Mouse (Mus musculus): ENCODE results near the gene Pde3a.
A peak's percentile ranks its signal among the peaks of the same experiment; 100 is the strongest.

Pde3a gene

DNA sequence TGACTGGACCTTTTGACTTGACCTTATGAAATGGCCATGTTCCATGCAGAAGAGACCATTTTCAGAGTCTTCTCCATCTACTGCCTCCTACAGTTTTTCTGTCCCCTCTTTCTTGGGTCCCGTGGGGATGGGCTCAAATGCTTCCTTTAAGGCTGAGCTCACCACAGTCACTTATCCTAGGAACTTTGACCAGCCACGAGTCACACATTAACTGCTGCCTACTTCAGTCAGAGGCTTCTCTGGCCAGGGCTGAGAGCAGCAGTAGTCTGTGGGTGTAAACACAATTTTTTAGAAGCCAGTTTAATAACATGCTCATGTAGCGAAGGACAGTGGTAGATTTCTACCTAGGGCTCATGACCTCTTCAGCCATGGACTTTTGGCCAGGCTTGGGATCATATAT is 79.0 kb downstream of the Pde3a start:
- no peak for DNase-seq (ENCODE audit: low spot score in 2 of 2)

DNA sequence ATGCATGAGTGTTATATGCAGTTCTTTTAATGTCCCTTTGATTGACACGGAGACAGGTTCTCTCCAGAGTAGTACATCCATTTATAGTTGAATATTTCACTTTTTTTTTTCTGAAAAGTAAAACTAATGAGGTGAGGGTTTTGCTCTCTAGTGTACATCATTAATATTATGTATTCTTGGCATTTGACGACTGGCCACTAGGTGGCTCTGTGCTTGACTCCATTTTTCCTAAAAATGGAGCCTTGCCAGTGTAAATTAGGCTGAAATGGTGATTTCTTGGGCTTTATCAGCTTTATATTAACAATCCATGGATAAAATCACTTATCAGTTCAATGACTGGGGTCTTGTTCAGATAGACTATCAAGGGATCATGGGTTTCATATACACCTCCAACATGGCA is 82.4 kb downstream of the Pde3a start:
- no peak for DNase-seq (ENCODE audit: low spot score in 2 of 2)

DNA sequence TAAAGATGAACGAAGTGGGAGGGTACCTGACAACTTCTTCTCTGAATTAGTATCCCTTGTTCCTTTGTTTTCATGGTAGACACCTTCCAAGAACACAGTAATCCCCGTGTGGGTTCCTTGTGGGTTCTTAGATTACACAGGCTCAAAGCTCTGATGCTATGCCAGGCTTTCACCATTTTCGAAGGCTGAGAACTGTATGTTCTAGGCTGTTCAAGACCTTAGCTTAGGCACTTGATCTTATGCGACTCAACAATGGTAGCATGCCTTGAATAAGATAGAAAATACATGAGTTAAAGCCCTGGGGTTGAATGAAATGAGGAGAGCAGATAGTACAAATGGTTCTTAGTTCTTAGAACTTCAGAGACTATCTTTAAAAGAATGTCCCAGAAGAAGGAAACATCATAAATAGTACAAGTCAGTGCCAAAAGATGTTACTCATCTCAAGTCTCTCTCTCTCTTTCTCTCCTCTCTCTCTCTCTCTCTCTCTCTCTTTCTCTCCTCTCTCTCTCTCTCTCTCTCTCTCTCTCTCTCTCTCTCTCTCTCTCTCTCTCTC is 83.6 kb downstream of the Pde3a start:
- no peak for DNase-seq (ENCODE audit: low spot score in 2 of 2)

DNA sequence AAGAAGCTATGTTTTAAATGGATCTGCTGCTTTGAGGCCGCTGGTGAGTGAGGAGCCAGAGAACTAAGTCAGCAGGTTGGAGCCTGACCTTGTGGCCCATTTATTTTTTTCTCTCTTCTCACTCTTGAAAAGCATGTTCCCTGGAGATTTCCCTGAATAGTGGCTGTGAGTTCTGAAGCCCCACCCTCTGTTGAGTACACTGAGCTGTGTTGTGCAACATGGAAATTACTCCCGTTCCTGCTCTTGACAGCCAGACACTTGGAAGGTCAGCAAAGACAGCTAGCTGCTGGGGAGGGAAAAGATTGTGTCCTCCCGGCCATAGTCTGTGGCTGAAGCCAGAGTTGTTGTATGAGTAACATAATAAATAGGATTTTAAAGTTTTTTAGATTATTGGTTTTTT is 84.2 kb downstream of the Pde3a start:
- DNase-seq (ENCODE audit: low spot score in 2 of 2) = peak in 1 of 2 experiments; percentile 50

DNA sequence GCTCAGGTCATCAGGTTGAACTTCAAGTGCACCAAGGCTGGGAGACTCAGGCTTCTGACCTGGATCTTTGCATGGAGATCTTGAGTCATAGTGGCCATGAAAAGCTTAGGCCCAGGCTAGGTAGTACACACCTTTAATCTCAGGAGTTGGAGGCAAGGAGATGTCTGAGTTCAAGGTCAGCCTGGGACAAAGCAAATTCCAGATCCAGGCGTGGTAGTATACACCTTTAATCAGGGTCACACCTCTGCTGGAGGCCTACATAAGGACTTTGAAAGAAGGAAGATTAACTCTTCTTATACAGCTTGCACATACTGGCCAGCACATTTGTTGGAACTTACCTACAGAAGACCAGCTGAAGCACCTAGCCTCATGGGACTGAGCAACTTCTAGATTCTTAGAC is 86.8 kb downstream of the Pde3a start:
- no peak for DNase-seq (ENCODE audit: low spot score in 2 of 2)

DNA sequence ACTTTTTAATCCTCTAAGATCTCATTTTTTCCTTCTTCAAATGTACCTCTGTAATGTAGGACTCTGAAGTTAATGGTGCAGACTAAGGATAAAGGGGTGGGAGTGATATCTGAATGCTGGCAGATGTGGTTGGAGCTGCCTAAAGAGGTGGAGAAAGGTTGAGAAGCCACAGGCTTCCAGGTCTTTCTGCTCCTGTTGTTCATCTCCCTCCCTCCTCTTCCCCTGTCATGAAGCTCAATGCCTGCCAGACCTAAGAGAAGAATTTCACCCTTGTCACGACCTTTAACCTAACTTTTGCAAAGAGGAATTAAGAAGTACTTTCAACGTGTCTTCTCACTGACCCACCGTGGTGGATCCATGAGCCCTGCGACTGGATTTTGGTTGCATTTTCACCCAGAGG is 87.4 kb downstream of the Pde3a start:
- DNase-seq (ENCODE audit: low spot score in 2 of 2) = no peak

DNA sequence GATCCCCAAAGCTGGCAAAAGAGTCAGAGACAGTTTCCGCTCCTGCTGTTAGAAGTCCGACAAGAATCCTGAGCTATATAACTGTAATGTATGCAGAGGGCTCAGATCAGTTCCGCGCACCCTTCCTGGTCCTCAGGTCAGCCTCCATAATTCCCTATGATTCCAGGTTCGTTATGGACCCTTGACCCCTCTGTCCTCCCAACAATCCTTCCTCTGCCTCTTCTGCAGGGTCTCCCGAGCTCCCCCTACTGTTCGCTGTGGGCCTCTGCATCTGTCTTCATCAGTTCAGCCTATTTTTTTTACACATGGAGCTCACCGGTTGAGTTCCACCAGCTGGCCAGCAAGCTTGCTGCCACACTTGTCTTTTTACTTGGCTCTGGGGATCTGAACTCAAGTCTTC is 88.6 kb downstream of the Pde3a start:
- no peak for DNase-seq (ENCODE audit: low spot score in 2 of 2)

DNA sequence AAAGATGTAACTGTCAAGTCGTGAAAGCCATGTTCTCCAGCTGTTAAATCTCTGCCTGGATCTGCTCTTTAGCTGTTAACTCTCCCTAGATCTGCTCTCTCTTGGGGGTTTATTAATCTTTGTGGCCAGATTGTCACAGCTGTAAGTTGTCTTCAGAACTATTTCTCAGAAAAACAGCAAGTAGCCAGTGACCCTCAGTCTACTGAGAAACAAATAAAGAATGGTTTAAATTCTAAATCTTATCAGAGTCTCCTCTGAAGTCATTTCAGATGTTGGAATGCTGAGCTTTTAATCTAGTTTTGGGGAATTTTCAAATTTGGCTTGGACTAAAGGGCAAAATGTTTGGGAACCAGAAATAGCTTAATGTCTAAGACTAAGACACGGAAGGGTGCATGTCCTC is 92.3 kb downstream of the Pde3a start:
- no peak for DNase-seq (ENCODE audit: low spot score in 2 of 2)

DNA sequence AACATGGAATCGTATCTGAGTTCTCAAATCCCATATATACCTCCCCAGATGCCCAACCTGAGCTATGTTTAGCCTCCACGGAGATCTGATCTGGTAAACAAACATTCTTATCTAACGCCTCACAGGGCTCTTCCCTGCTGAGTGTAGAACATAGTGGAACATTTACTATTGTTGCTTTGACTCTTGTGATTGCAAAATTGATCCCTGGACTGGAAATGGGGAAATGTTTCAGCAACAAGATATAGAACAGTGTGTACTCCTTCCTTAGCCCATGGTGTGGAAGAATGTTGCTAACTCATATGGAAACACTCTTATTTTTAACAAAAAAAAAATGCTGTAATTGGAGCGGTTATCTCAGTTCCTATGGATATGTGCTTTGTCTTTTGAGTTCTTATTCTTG is 98.8 kb downstream of the Pde3a start:
- DNase-seq (ENCODE audit: low spot score in 2 of 2) = no peak

DNA sequence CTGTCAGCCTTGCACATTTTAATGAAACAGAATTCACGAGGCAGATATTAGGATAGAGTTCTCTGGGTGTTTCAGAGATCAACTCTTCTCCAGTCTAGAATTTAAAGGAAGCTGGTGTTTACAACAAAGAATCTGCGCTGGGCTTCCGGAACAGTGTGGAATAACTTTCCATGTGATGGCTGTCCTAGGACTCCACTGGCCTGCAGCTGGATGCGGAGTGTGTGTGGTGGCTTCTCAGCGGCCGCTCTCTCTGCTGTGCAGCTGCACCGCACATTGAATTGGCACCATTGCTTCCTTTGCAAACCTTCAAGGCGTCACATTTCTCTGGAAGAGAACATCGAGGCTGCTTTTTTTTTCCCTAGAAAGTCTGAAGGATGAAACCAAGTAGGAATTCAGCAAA is 99.5 kb downstream of the Pde3a start:
- DNase-seq (ENCODE audit: low spot score in 2 of 2) = no peak

DNA sequence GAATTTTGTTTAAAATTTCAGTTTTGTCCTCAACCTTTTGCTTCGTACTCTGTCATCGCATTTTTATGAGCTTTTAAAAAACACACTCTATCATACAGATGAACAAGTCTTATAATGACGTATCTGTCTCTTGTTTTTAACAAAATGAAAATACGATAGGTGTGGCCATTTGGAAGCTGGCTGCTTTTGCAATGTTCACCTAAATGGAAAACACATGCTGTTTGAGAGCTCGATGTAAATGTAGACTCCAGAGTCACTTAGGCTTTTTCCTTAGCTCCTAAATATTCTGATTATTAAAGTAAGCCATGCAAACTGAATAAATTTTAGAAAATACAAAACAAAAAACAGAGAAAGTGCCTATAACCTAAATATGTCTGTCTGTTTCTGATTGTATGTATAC is 101.2 kb downstream of the Pde3a start:
- DNase-seq (ENCODE audit: low spot score in 2 of 2) = no peak

DNA sequence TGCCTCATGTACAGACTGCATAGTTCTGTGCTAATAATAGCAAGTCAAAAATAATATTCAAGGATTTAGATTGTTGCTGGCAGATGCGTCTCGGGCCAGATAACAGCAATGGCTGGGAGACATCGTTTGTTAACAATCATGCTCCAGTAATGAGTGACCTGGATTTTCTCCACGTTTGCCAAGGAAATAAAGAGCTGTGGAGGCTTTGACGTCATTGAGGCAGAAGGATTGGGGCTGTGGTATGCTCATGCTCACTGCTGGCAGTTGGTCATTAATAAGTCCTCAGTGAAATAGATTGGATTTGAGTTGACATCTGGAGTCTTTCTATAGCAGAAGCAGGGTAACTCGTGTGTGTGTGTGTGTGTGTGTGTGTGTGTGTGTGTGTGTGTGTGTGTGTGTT is 103.2 kb downstream of the Pde3a start:
- no peak for DNase-seq (ENCODE audit: low spot score in 2 of 2)

DNA sequence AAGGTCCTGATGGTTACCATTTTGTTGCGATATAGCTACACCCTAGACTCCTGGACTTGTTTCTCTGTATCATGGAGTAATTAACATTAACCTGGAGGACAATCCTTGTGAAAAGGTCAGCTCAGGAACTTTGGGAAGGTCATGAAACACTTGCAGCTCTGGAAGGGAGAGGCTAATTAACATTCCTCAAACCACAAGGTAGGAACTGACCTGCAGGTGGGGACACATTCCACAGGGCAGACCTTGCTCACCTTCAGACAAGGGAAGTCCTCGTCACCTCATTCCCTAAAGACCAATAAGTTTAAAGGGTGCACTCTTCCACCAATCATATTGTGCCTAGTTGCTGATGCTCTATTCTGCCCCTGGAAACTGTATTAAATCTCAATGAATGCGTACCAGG is 114.6 kb downstream of the Pde3a start:
- no peak for DNase-seq (ENCODE audit: low spot score in 2 of 2)

DNA sequence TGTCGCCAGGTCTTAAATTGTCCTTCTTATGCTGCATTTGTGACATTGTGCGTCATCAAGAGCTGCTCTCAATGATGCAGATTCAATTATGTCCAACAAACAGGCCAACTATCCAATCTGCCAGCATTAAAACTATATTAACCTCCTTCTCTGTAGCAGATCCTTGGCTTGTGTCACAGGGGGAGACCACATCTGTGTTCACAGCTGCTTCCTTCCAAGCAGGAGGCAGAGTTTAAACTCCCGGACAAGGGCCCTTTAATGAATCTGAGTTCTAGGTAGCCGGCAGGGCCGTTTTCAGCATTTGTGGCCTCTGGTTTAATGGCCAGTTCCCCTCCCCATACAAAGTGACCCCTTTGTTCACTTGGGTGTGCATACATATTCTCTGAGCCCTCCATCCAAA is 118.0 kb downstream of the Pde3a start:
- DNase-seq (ENCODE audit: low spot score in 2 of 2) = no peak

DNA sequence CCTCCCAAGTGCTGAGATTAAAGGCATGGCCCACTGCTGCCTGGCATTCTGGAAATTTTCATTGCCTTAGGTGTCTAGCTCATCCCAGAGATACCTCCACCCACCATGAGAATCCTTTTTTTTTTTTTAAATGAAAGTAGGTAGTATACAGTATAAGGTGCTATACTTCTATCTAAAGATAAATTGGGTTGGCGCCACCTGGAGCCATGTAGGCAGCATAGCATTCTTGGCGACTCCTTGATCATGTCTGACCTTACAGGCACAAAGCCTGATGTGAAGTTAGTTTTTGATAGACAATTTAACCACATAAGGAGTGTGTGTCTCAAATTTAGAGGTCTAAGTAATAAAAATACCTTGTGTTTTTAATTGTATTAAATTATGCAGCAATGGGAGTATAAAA is 123.6 kb downstream of the Pde3a start:
- no peak for DNase-seq (ENCODE audit: low spot score in 2 of 2)

DNA sequence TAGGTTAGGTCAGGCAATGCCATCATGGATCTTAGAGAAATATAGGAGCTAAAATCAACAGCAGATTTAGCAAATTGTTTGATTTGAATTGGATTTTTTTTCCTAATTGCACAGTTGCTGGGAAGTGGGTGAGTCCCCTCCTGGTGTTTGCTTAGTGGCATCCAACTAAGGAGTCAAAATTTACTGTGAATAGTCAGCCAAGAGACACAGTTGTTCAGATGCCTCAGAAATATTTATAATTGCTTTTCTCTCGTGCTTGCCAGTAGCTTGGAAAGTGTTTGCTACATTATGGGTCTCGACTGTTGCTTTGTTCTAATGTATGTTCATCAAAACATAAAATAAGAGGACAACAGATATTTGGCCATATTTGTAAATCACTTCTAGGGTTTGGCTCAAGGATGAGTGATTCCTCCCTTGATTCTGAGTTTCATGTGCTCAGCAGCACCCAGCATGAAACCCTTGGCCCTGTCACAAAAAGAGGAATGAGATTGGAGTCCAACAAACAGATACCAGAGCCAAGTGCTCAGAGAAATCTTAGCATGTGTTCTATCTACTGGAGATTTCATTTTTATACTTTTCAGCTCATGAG is 125.5 kb downstream of the Pde3a start:
- DNase-seq (ENCODE audit: low spot score in 2 of 2) = no peak

DNA sequence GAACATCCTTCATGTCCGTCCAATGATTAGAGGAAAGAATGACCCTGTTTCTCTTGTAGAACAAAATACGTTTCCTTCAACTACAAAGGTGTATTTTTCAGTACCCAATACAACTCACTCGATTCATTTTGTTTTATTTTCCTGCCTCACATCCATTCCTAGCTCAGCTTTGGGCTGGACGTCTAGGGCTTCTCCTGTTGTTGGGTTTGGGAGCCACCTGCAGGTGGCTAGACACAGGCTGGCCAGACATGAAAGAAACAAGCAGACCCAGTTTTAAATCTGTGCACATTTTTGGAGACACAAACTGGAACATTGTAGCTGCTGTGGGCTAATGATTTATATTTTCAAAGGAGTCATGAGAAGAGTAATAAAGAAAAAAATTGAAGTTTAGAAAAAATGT is 126.1 kb downstream of the Pde3a start:
- DNase-seq (ENCODE audit: low spot score in 2 of 2) = no peak

DNA sequence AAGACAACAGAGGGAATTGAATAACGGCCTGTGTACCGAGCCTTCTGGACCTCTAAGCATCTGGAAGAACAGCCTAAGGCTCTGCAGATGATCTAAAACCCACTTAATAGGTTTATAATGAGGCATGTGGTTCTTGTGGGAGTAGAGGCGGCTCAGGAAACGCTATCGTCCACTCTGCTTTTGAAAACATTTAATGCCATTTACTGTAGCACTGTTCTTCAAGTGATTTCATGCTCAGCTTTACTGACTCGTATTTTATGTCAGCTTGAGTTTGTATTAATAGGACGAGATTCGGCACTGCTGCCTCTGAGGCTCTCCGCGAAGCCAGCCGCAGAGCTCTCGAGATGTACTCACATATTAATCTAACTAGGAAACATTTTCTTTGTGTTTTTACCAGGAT is 131.9 kb downstream of the Pde3a start:
- no peak for DNase-seq (ENCODE audit: low spot score in 2 of 2)

DNA sequence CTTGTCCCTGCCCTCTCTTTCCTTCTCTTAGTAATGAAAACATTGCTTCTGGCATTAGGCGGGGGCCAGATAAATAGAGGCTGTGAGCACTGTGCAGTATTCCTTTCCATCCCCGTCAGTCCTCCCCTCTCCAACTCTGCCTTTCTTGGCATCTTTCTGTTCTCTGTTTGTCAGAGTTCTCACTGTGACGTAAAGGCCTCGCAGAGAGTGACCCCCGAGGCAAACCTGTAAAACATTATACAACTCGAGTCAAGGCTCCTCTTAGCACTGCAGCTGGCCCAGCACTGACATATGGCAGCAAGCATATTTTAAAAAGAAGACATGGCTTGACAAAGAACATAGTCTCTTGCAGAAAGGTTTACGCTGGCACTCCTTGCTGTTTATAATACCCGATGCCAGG is 132.4 kb downstream of the Pde3a start:
- no peak for DNase-seq (ENCODE audit: low spot score in 2 of 2)

DNA sequence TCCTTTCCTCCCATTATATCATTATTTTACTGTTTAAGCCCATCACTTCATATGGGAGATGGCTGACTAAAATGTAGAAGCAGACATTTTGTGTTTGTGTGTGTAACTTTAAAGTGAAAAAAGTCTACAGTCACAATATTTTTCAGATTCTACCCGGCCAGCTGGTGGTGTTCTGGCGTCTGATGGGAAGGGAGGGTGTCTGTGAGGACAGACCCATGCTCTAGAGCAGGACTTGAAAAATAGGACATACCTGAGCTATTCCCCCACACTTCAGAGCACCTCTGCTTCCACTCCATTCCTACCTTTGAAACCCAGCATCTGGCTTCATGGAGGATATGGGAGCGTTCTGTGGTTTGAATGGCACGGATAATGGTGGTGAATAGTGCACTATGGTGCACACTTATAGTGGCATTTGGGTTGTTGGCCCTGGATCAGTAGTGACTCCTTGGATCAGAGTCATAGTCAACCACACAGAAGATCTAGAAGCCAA is 132.9 kb downstream of the Pde3a start:
- no peak for DNase-seq (ENCODE audit: low spot score in 2 of 2)

DNA sequence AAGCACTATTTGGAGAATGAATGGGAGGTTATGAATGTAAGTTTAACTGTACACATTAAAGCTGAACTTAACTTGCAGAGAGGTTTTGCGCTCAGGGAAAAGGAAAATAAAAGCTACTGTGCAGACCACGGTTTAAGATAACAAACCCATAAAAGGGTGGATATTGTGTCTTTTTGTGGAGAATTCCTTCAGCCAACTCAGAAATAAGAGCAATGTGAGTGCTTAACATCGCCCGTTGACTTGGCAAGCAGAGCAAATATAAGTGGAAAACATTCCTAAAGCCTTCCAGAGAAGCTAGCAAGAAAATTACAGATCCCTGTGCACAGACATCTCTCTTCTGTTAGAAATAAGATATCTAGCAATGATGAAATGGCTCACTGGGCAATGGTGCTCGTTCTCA is 139.0 kb downstream of the Pde3a start:
- DNase-seq (ENCODE audit: low spot score in 2 of 2) = no peak

DNA sequence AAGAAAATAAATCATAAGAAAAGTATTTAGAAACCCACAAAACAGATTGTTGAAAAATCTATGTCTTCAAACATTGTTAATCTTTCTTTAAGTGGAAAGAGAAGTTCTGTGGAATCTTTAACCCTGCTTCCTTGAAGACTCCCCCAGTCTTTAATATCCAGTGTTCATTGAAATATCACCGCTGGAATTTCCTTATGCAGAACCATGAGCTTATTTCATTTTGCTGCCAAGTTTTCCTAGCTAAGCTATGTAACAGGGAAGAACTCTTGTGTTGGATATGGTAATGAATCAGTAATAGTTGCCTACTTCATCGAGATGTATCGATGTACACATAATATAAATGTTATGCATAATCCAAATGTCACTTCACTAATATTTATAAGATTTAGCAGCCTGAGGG is 146.9 kb downstream of the Pde3a start:
- DNase-seq (ENCODE audit: low spot score in 2 of 2) = no peak

DNA sequence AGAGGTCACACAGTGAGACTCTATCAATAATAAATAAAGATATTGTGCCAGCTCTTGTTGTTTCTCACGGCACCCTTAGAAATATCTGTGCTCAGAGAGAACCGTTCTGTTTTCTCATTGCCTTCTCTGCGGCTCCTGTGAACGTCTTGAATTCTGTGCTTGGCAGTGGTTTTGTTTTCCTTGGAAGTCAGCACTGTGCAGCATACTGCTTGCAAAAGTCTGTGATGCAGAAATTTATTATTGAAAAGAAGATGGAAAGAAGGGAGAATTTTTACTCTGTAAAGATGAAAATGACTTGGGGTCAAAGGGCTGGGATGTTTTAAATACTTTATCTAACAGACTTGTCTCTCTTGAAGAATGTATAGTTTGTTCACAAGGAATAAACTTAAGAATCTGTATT is 150.3 kb downstream of the Pde3a start:
- no peak for DNase-seq (ENCODE audit: low spot score in 2 of 2)

DNA sequence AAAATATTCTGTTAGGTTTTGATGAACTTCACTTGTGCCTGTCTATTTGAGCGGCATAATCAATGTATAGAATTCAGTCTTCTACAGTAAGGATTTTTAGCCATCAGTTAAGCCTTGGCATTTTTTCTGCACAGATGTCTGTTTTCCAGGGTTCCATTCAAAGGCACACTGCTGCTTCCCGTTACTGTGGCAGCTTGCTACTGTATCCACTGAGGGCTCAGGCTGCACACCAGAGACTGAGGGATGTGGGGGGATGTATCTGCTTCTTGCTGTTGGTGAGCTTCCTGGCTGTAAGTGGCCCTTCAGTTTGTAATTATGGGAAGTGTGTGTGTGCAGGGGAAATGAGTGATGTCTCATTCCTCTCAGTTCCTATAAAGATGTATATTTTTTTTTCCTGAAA is 154.9 kb downstream of the Pde3a start:
- DNase-seq (ENCODE audit: low spot score in 2 of 2) = no peak

Measured in urinary bladder, postnatal 4 days (tissue).